Mouse (Mus musculus): ENCODE measurements at regions not wholly inside any gene's neighbourhood (a gene's known extent, or its start where the extent isn't known, plus 50 kb on each side); places are given as distances from the start of the nearest gene placed in this dataset.

- H3K36me3 ChIP-seq (replicated peaks): no peaks in the 10 kb centered on the region
- DNase-seq (ENCODE audit: low spot score): no peak
- WGBS: 71% methylated on average over 4 of the region's 4 CpGs
- H3K4me1 ChIP-seq: no peaks in the 10 kb centered on the region
- no peak overlapping the region for H3K4me3 ChIP-seq
- no peak overlapping the region for H3K27ac ChIP-seq (replicated peaks)
- H3K9me3 ChIP-seq: no peaks in the 10 kb centered on the region
- no peaks in the 10 kb centered on the region for H3K27me3 ChIP-seq (replicated peaks; ENCODE audit: low read depth, poor library complexity, severe bottlenecking)
Observed at GRCm38 (mm10) chr8:98955803-98956202, 460.5 kb downstream of the Cdh8 start.

GRCm38 (mm10) chr8:98913159-98913777, 503.0 kb downstream of the Cdh8 start:
- 89% methylated on average over 3 of the region's 3 CpGs for WGBS
- Histone ChIP-seq H3K4me1 (no peaks in the 10 kb centered on the region), H3K27me3 (replicated peaks; ENCODE audit: low read depth, poor library complexity, severe bottlenecking) (no peaks in the 10 kb centered on the region), H3K4me3 (no peak overlapping the region), H3K9me3 (no peaks in the 10 kb centered on the region), H3K27ac (replicated peaks) (no peak overlapping the region), H3K36me3 (replicated peaks) (no peaks in the 10 kb centered on the region)
- DNase-seq (ENCODE audit: low spot score): no peak

- no peaks in the 10 kb centered on the region for H3K9me3 ChIP-seq
- H3K27me3 ChIP-seq (replicated peaks; ENCODE audit: low read depth, poor library complexity, severe bottlenecking): no peaks in the 10 kb centered on the region
- H3K4me1 ChIP-seq: no peaks in the 10 kb centered on the region
- H3K36me3 ChIP-seq (replicated peaks): no peaks in the 10 kb centered on the region
- H3K27ac ChIP-seq (replicated peaks): no peak overlapping the region
- H3K4me3 ChIP-seq: no peak overlapping the region
- DNase-seq (ENCODE audit: low spot score): no peak
- WGBS: 95% methylated on average over 4 of the region's 4 CpGs
Observed at GRCm38 (mm10) chr8:98893331-98893730, 522.9 kb downstream of the Cdh8 start.

GRCm38 (mm10) chr8:98861664-98862306, 554.5 kb downstream of the Cdh8 start:
- no peak for DNase-seq (ENCODE audit: low spot score)
- Histone ChIP-seq H3K27ac (replicated peaks) (no peak overlapping the region), H3K36me3 (replicated peaks) (no peaks in the 10 kb centered on the region), H3K9me3 (no peaks in the 10 kb centered on the region), H3K27me3 (replicated peaks; ENCODE audit: low read depth, poor library complexity, severe bottlenecking) (no peaks in the 10 kb centered on the region), H3K4me1 (peaks cover 6% of the 10 kb centered on the region; the same call in 1 of the 2 replicates), H3K4me3 (no peak overlapping the region)
- 84% methylated on average over 2 of the region's 2 CpGs for WGBS

- H3K4me1 ChIP-seq: peaks cover 6% of the 10 kb centered on the region; the same call in 1 of the 2 replicates
- no peaks in the 10 kb centered on the region for H3K27me3 ChIP-seq (replicated peaks; ENCODE audit: low read depth, poor library complexity, severe bottlenecking)
- 64% methylated on average over 4 of the region's 4 CpGs for WGBS
- no peaks in the 10 kb centered on the region for H3K36me3 ChIP-seq (replicated peaks)
- no peak overlapping the region for H3K27ac ChIP-seq (replicated peaks)
- DNase-seq (ENCODE audit: low spot score): peak; percentile 7
- H3K4me3 ChIP-seq: no peak overlapping the region
- no peaks in the 10 kb centered on the region for H3K9me3 ChIP-seq
Observed at GRCm38 (mm10) chr8:98861175-98861574, 555.1 kb downstream of the Cdh8 start.

- Histone ChIP-seq H3K27ac (replicated peaks) (no peak overlapping the region), H3K27me3 (replicated peaks; ENCODE audit: low read depth, poor library complexity, severe bottlenecking) (no peaks in the 10 kb centered on the region), H3K9me3 (no peaks in the 10 kb centered on the region), H3K4me3 (no peak overlapping the region), H3K4me1 (peaks cover 6% of the 10 kb centered on the region; the same call in 1 of the 2 replicates), H3K36me3 (replicated peaks) (no peaks in the 10 kb centered on the region)
- peak; percentile 61 for DNase-seq (ENCODE audit: low spot score)
- 46% methylated on average over 5 of the region's 5 CpGs for WGBS
Observed at GRCm38 (mm10) chr8:98860416-98860815, 555.9 kb downstream of the Cdh8 start.

GRCm38 (mm10) chr8:98829515-98829914, 586.8 kb downstream of the Cdh8 start:
- Histone ChIP-seq H3K4me1 (no peaks in the 10 kb centered on the region), H3K36me3 (replicated peaks) (no peaks in the 10 kb centered on the region), H3K27ac (replicated peaks) (no peak overlapping the region), H3K9me3 (no peaks in the 10 kb centered on the region), H3K27me3 (replicated peaks; ENCODE audit: low read depth, poor library complexity, severe bottlenecking) (no peaks in the 10 kb centered on the region), H3K4me3 (no peak overlapping the region)
- no peak for DNase-seq (ENCODE audit: low spot score)
- WGBS: 82% methylated on average over 5 of the region's 5 CpGs

GRCm38 (mm10) chr8:98829006-98829405, 587.3 kb downstream of the Cdh8 start:
- H3K27ac ChIP-seq (replicated peaks): no peak overlapping the region
- DNase-seq (ENCODE audit: low spot score): no peak
- no peaks in the 10 kb centered on the region for H3K27me3 ChIP-seq (replicated peaks; ENCODE audit: low read depth, poor library complexity, severe bottlenecking)
- no peak overlapping the region for H3K4me3 ChIP-seq
- 68% methylated on average over 4 of the region's 4 CpGs for WGBS
- no peaks in the 10 kb centered on the region for H3K36me3 ChIP-seq (replicated peaks)
- H3K4me1 ChIP-seq: no peaks in the 10 kb centered on the region
- no peaks in the 10 kb centered on the region for H3K9me3 ChIP-seq

- DNase-seq (ENCODE audit: low spot score): no peak
- no peak overlapping the region for H3K27ac ChIP-seq (replicated peaks)
- H3K27me3 ChIP-seq (replicated peaks; ENCODE audit: low read depth, poor library complexity, severe bottlenecking): no peaks in the 10 kb centered on the region
- 90% methylated on average over 3 of the region's 3 CpGs for WGBS
- H3K4me1 ChIP-seq: no peaks in the 10 kb centered on the region
- no peaks in the 10 kb centered on the region for H3K9me3 ChIP-seq
- no peaks in the 10 kb centered on the region for H3K36me3 ChIP-seq (replicated peaks)
- no peak overlapping the region for H3K4me3 ChIP-seq
Observed at GRCm38 (mm10) chr8:98811922-98812321, 604.3 kb downstream of the Cdh8 start.

GRCm38 (mm10) chr8:98797445-98797844, 618.8 kb downstream of the Cdh8 start:
- Histone ChIP-seq H3K27me3 (replicated peaks; ENCODE audit: low read depth, poor library complexity, severe bottlenecking) (no peaks in the 10 kb centered on the region), H3K4me3 (no peak overlapping the region), H3K27ac (replicated peaks) (no peak overlapping the region), H3K36me3 (replicated peaks) (no peaks in the 10 kb centered on the region), H3K4me1 (no peaks in the 10 kb centered on the region), H3K9me3 (no peaks in the 10 kb centered on the region)
- 88% methylated on average over 2 of the region's 2 CpGs for WGBS
- DNase-seq (ENCODE audit: low spot score): no peak

- Histone ChIP-seq H3K27me3 (replicated peaks; ENCODE audit: low read depth, poor library complexity, severe bottlenecking) (no peaks in the 10 kb centered on the region), H3K4me1 (no peaks in the 10 kb centered on the region), H3K27ac (replicated peaks) (no peak overlapping the region), H3K9me3 (no peaks in the 10 kb centered on the region), H3K36me3 (replicated peaks) (no peaks in the 10 kb centered on the region), H3K4me3 (no peak overlapping the region)
- DNase-seq (ENCODE audit: low spot score): no peak
Observed at GRCm38 (mm10) chr8:98767036-98767435, 649.2 kb downstream of the Cdh8 start.

- DNase-seq (ENCODE audit: low spot score): no peak
- Histone ChIP-seq H3K27ac (replicated peaks) (no peak overlapping the region), H3K27me3 (replicated peaks; ENCODE audit: low read depth, poor library complexity, severe bottlenecking) (no peaks in the 10 kb centered on the region), H3K4me1 (peaks cover 11% of the 10 kb centered on the region), H3K9me3 (no peaks in the 10 kb centered on the region), H3K4me3 (no peak overlapping the region), H3K36me3 (replicated peaks) (no peaks in the 10 kb centered on the region)
Observed at GRCm38 (mm10) chr8:98756596-98756995, 659.7 kb downstream of the Cdh8 start.

- Histone ChIP-seq H3K4me1 (peaks cover 11% of the 10 kb centered on the region), H3K27me3 (replicated peaks; ENCODE audit: low read depth, poor library complexity, severe bottlenecking) (no peaks in the 10 kb centered on the region), H3K9me3 (no peaks in the 10 kb centered on the region), H3K4me3 (no peak overlapping the region), H3K27ac (replicated peaks) (no peak overlapping the region), H3K36me3 (replicated peaks) (no peaks in the 10 kb centered on the region)
- 71% methylated on average over 2 of the region's 2 CpGs for WGBS
- no peak for DNase-seq (ENCODE audit: low spot score)
Observed at GRCm38 (mm10) chr8:98755795-98756194, 660.5 kb downstream of the Cdh8 start.
